Mouse (Mus musculus): ENCODE data around the gene Ino80d.

- no peak for TF ChIP-seq EP300 (IDR thresholded peaks at IDR 0.05; ENCODE audit: low read depth)
- no peak for TF ChIP-seq CTCF (IDR thresholded peaks at IDR 0.05; ENCODE audit: low read depth)
Observed at GRCm38 (mm10) chr1:62946987-62947386, 167.5 kb downstream of the Ino80d start.

All from liver, postnatal 0 days (tissue).